Mouse (Mus musculus) cerebellum, adult 9-10 months (tissue): ENCODE results near the gene Vmn2r118.

Experiments
- DNase-seq: peaks from one replicate; pipeline ENCODE4 v3.0.0; 2022

Gene Vmn2r118

GRCm38 (mm10) chr17:55625092-55625491 lies at the start of gene Vmn2r118:
TSS of gene Vmn2r118 (minus strand) at chr17:55625192.
- DNase-seq, result no peak

DNA sequence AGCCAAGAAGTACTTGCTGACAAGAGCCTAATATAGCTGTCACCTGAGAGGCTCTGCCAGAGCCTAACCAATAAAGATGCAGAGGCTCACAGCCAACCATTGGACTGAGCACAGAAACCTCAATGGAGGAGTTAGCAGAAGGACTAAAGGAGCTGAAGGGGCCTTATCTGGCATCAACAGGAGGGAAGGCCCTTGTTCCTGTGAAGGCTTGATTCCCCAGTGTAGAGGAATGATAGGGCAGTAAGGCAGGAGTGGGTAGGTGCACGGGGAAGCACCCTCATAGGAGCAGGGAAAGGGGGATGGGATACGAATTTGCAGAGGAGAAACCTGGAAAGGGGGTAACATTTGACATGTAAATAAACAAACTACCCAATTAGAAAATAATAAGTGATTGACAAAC lies 36.1 kb upstream of the Vmn2r118 start:
- no peak for DNase-seq

DNA sequence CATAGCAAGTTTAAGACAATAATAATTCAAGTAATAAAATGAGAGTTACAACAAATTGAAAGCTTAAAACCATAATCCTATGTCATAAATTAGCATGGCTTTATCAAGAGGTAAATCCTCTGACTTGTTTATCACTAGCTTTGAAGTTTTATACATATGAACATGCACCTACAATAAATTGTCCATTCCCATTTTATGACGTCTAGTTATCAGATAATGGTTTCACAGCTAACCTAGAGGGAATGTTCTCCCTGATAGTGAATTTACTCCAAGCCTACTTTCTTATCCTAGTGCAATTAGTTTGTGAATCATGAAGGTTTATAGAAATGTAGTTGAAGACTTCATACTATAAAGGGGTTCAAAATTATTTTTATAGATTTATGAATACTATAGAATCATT lies 34.2 kb downstream of the Vmn2r118 start:
- no peak for DNase-seq

GRCm38 (mm10) chr17:55561774-55562173 lies 63.2 kb downstream of the Vmn2r118 start:
- DNase-seq, result no peak

- no peak for DNase-seq
These were observed 76.5 kb downstream of the Vmn2r118 start for GRCm38 (mm10) chr17:55548476-55548875.
